Mouse (Mus musculus): ENCODE results near the gene Nr5a1. TPM values are rescaled to one million over a fixed set of nuclear protein-coding genes. Genes with fewer than 3 reads are reported as not detected.
A peak's percentile ranks its signal among the peaks of the same experiment; 100 is the strongest.

Nr5a1 gene
- polyA plus RNA-seq (2014; fragmentation: Nextera tagmentation; extraction: Ambion mirVana) = 0.04 TPM in 1 of 2 replicates, not detected in the other

DNA sequence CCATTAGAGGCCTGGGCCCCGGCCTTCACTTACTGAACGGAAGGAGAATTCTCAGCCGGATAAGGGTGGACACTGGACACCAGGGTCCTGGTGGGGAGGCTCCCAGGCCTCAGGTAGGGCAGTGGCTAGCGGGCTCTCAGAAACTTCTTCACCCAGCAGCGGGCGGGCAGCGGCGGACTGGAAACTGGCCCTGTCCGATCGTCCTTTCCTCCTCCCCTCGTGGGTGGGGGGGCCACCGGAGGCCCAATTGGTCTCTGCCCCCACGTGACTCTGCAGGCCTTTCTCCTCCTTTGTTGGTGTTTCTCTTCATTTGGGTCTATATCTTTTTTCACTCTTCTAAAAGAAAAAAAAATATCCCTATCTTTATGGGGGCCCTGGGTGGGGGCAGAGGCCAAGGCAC is at the start of gene Nr5a1:
Gene Nr5a1, minus strand, starts transcription at position 219 of the 400 bp plus-strand sequence.
- no peaks in the 10 kb centered on the region for H3K36me3 ChIP-seq (ENCODE audit: control insufficient read depth, insufficient read depth, low read length)
- no peak within 1 kb of the TSS for H3K4me2 ChIP-seq
- H3K4me1 ChIP-seq (ENCODE audit: control insufficient read depth, insufficient read depth, low read length) = peaks cover 18% of the 10 kb centered on the region
- H3K27ac ChIP-seq (ENCODE audit: low read depth, low read length) = no peak within 1 kb of the TSS
- no peak within 1 kb of the TSS for H3K9ac ChIP-seq (ENCODE audit: low read length)
- no peaks in the 10 kb centered on the region for H3K9me3 ChIP-seq (ENCODE audit: control insufficient read depth, low read length)
- ATAC-seq (ENCODE audit: low FRiP score) (no peak), DNase-seq (ENCODE audit: low spot score, missing footprints) (no peak)
- WGBS = 94% methylated on average over 12 of the region's 13 CpGs
- H3K4me3 ChIP-seq (ENCODE audit: low read depth, low read length) = no peak within 1 kb of the TSS
- peaks cover 53% of the 10 kb centered on the region for H3K27me3 ChIP-seq (ENCODE audit: control insufficient read depth, insufficient read depth, low read length)

DNA sequence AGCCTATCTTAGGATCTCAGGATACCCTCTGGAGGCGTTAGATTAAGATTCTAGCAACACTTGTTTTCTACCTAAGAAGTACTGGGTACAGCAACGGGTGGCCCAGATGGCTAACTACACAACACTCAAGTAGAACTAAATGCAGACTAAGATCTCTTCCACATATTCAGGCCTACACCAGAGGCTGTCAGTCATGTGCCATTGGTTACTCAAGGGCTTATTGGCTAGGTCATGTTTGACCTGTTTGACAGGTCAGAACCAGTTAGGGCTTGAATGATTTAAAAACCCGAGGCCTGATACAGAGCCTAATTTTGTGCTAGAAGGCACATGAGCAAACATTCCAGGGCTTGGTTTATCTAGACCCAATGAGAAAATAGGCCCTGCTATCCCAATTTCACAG is 25.5 kb upstream of the Nr5a1 start:
- ATAC-seq (ENCODE audit: low FRiP score) = peak; percentile 38; the same call in 1 of the 2 replicates
- WGBS = 84% methylated on average over 3 of the region's 3 CpGs
- Histone ChIP-seq H3K9me3 (ENCODE audit: control insufficient read depth, low read length) (no peaks in the 10 kb centered on the region), H3K27ac (ENCODE audit: low read depth, low read length) (no peak overlapping the region), H3K4me2 (no peak overlapping the region), H3K27me3 (ENCODE audit: control insufficient read depth, insufficient read depth, low read length) (no peaks in the 10 kb centered on the region), H3K4me1 (ENCODE audit: control insufficient read depth, insufficient read depth, low read length) (peaks cover 4% of the 10 kb centered on the region), H3K4me3 (ENCODE audit: low read depth, low read length) (no peak overlapping the region), H3K9ac (ENCODE audit: low read length) (no peak overlapping the region), H3K36me3 (ENCODE audit: control insufficient read depth, insufficient read depth, low read length) (no peaks in the 10 kb centered on the region)
- DNase-seq (ENCODE audit: low spot score, missing footprints) = no peak

DNA sequence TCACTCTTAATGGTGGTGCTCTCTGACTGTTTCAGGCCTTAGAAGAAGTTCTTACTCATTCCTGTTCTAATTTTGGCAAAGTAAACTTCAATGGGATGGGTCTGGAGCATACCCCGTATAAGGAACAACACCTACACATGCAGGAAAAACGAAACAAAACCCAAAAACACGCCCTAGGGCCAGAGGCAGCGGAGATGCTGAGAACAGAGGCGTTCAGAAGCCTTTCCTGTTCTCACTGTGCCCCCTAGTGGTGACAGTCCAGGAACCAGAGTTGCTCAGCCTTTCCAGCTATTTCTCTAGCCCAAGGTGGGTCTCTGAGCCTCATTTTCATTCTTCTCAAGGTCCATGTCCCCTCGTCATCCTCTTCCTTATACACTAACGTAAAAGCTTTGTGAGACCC is 25.1 kb upstream of the Nr5a1 start:
- WGBS = 23% methylated on average over 7 of the region's 7 CpGs
- Histone ChIP-seq H3K4me2 (no peak overlapping the region), H3K4me3 (ENCODE audit: low read depth, low read length) (no peak overlapping the region), H3K9ac (ENCODE audit: low read length) (no peak overlapping the region), H3K27me3 (ENCODE audit: control insufficient read depth, insufficient read depth, low read length) (no peaks in the 10 kb centered on the region), H3K4me1 (ENCODE audit: control insufficient read depth, insufficient read depth, low read length) (peaks cover 4% of the 10 kb centered on the region), H3K27ac (ENCODE audit: low read depth, low read length) (no peak overlapping the region), H3K9me3 (ENCODE audit: control insufficient read depth, low read length) (no peaks in the 10 kb centered on the region), H3K36me3 (ENCODE audit: control insufficient read depth, insufficient read depth, low read length) (no peaks in the 10 kb centered on the region)
- DNase-seq (ENCODE audit: low spot score, missing footprints) = peak; percentile 92
- ATAC-seq (ENCODE audit: low FRiP score) = peak; percentile 71

- H3K4me2 ChIP-seq = no peak overlapping the region
- H3K27ac ChIP-seq (ENCODE audit: low read depth, low read length) = no peak overlapping the region
- ATAC-seq (ENCODE audit: low FRiP score) (peak; percentile 42; the same call in 1 of the 2 replicates), DNase-seq (ENCODE audit: low spot score, missing footprints) (no peak)
- H3K4me3 ChIP-seq (ENCODE audit: low read depth, low read length) = no peak overlapping the region
- H3K4me1 ChIP-seq (ENCODE audit: control insufficient read depth, insufficient read depth, low read length) = peaks cover 4% of the 10 kb centered on the region
- no peaks in the 10 kb centered on the region for H3K27me3 ChIP-seq (ENCODE audit: control insufficient read depth, insufficient read depth, low read length)
- no peaks in the 10 kb centered on the region for H3K9me3 ChIP-seq (ENCODE audit: control insufficient read depth, low read length)
- 60% methylated on average over 14 of the region's 14 CpGs for WGBS
- H3K36me3 ChIP-seq (ENCODE audit: control insufficient read depth, insufficient read depth, low read length) = no peaks in the 10 kb centered on the region; the same call in 1 of the 2 replicates
- H3K9ac ChIP-seq (ENCODE audit: low read length) = peak overlapping the region; percentile 10; the same call in 1 of the 2 replicates
Measured at GRCm38 (mm10) chr2:38738601-38739301, 24.4 kb upstream of the Nr5a1 start.

- H3K4me2 ChIP-seq = no peak overlapping the region
Measured at GRCm38 (mm10) chr2:38735740-38736139, 21.4 kb upstream of the Nr5a1 start.

GRCm38 (mm10) chr2:38734721-38735120 is 20.4 kb upstream of the Nr5a1 start:
- Histone ChIP-seq H3K4me2 (no peak overlapping the region), H3K4me1 (ENCODE audit: control insufficient read depth, insufficient read depth, low read length) (peaks cover 4% of the 10 kb centered on the region), H3K36me3 (ENCODE audit: control insufficient read depth, insufficient read depth, low read length) (no peaks in the 10 kb centered on the region; the same call in 1 of the 2 replicates), H3K9me3 (ENCODE audit: control insufficient read depth, low read length) (no peaks in the 10 kb centered on the region), H3K4me3 (ENCODE audit: low read depth, low read length) (no peak overlapping the region), H3K27ac (ENCODE audit: low read depth, low read length) (no peak overlapping the region), H3K27me3 (ENCODE audit: control insufficient read depth, insufficient read depth, low read length) (no peaks in the 10 kb centered on the region), H3K9ac (ENCODE audit: low read length) (no peak overlapping the region)
- no peak for ATAC-seq (ENCODE audit: low FRiP score)
- no peak for DNase-seq (ENCODE audit: low spot score, missing footprints)
- WGBS = 88% methylated on average over 5 of the region's 5 CpGs

More at GRCm38 (mm10) chr2:38735740-38736139, 21.4 kb upstream of the Nr5a1 start:
- Histone ChIP-seq H3K27me3 (ENCODE audit: control insufficient read depth, insufficient read depth, low read length) (no peaks in the 10 kb centered on the region), H3K4me3 (ENCODE audit: low read depth, low read length) (no peak overlapping the region), H3K36me3 (ENCODE audit: control insufficient read depth, insufficient read depth, low read length) (no peaks in the 10 kb centered on the region; the same call in 1 of the 2 replicates), H3K4me1 (ENCODE audit: control insufficient read depth, insufficient read depth, low read length) (peaks cover 4% of the 10 kb centered on the region), H3K27ac (ENCODE audit: low read depth, low read length) (no peak overlapping the region), H3K9me3 (ENCODE audit: control insufficient read depth, low read length) (no peaks in the 10 kb centered on the region), H3K9ac (ENCODE audit: low read length) (no peak overlapping the region)
- DNase-seq (ENCODE audit: low spot score, missing footprints) (no peak), ATAC-seq (ENCODE audit: low FRiP score) (no peak)

- ATAC-seq (ENCODE audit: low FRiP score) (no peak), DNase-seq (ENCODE audit: low spot score, missing footprints) (no peak)
- Histone ChIP-seq H3K4me2 (no peak overlapping the region), H3K36me3 (ENCODE audit: control insufficient read depth, insufficient read depth, low read length) (no peaks in the 10 kb centered on the region; the same call in 1 of the 2 replicates), H3K9ac (ENCODE audit: low read length) (no peak overlapping the region), H3K4me1 (ENCODE audit: control insufficient read depth, insufficient read depth, low read length) (0 out of 2 replicates have a peak, but pooled peaks cover 1% of the 10 kb centered on the region), H3K27me3 (ENCODE audit: control insufficient read depth, insufficient read depth, low read length) (no peaks in the 10 kb centered on the region), H3K27ac (ENCODE audit: low read depth, low read length) (no peak overlapping the region), H3K4me3 (ENCODE audit: low read depth, low read length) (no peak overlapping the region), H3K9me3 (ENCODE audit: control insufficient read depth, low read length) (no peaks in the 10 kb centered on the region)
- 97% methylated on average over 6 of the region's 6 CpGs for WGBS
Measured at GRCm38 (mm10) chr2:38730331-38730827, 16.0 kb upstream of the Nr5a1 start.

- DNase-seq (ENCODE audit: low spot score, missing footprints) = no peak
- Histone ChIP-seq H3K9me3 (ENCODE audit: control insufficient read depth, low read length) (no peaks in the 10 kb centered on the region), H3K27me3 (ENCODE audit: control insufficient read depth, insufficient read depth, low read length) (no peaks in the 10 kb centered on the region), H3K27ac (ENCODE audit: low read depth, low read length) (no peak overlapping the region), H3K4me3 (ENCODE audit: low read depth, low read length) (no peak overlapping the region), H3K36me3 (ENCODE audit: control insufficient read depth, insufficient read depth, low read length) (no peaks in the 10 kb centered on the region), H3K9ac (ENCODE audit: low read length) (no peak overlapping the region), H3K4me1 (ENCODE audit: control insufficient read depth, insufficient read depth, low read length) (0 out of 2 replicates have a peak, but pooled peaks cover 2% of the 10 kb centered on the region), H3K4me2 (no peak overlapping the region)
- no peak for ATAC-seq (ENCODE audit: low FRiP score)
- 58% methylated on average over 3 of the region's 3 CpGs for WGBS
Measured at GRCm38 (mm10) chr2:38725427-38725826, 11.1 kb upstream of the Nr5a1 start.

DNA sequence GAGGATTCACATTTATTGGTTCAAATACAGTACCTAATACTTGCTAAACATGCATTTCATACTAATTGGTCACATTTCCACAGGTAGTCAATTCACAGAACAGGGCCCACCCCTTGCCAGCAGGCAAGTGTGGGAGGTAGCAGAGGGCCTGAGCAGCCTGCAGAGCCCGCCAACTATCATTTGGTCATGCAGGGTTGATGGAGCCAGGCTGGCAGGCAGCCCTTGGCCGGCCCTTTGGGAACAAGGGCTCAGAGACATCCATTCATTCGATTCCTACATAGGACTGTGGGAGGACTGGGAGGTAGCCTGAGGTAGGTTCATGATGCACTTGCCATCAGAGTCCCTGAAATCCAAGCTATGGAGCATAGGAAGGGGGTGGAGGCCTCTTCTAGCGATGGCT is 9.0 kb upstream of the Nr5a1 start:
- Histone ChIP-seq H3K4me1 (ENCODE audit: control insufficient read depth, insufficient read depth, low read length) (0 out of 2 replicates have a peak, but pooled peaks cover 2% of the 10 kb centered on the region), H3K27me3 (ENCODE audit: control insufficient read depth, insufficient read depth, low read length) (no peaks in the 10 kb centered on the region), H3K4me3 (ENCODE audit: low read depth, low read length) (no peak overlapping the region), H3K9ac (ENCODE audit: low read length) (no peak overlapping the region), H3K27ac (ENCODE audit: low read depth, low read length) (no peak overlapping the region), H3K9me3 (ENCODE audit: control insufficient read depth, low read length) (no peaks in the 10 kb centered on the region), H3K4me2 (no peak overlapping the region), H3K36me3 (ENCODE audit: control insufficient read depth, insufficient read depth, low read length) (no peaks in the 10 kb centered on the region)
- no peak for DNase-seq (ENCODE audit: low spot score, missing footprints)
- WGBS = 85% methylated on average over 4 of the region's 4 CpGs
- ATAC-seq (ENCODE audit: low FRiP score) = no peak
